Mouse (Mus musculus) heart, adult 2 months (tissue): ENCODE data around the gene Dennd2d. TPM values are rescaled to one million over a fixed set of nuclear protein-coding genes. Genes with fewer than 3 reads are reported as not detected.

Source experiments
- DNase-seq, 2 experiments: peaks; one replicate each; pipeline ENCODE4 v3.0.0; 2021
- H3K27ac ChIP-seq: fragments of 200-600 bp; 2 replicates; pipeline ENCODE4 v1.8.1; 2022
- H3K27me3 ChIP-seq: fragments of 200-500 bp; 2 replicates; pipeline ENCODE4 v1.6.1; 2012; ENCODE audit warnings: mild to moderate bottlenecking, low read length, inconsistent platforms, mixed read lengths; ENCODE audit not compliant: control insufficient read depth, insufficient read depth
- H3K36me3 ChIP-seq: fragments of 200-500 bp; 2 replicates; pipeline ENCODE4 v1.6.1; 2012; ENCODE audit warnings: low read length, inconsistent platforms; ENCODE audit not compliant: control insufficient read depth, insufficient read depth
- H3K4me1 ChIP-seq: fragments of 200-500 bp; 2 replicates; pipeline ENCODE4 v1.6.1; 2011; ENCODE audit warnings: low read length; ENCODE audit not compliant: control insufficient read depth, insufficient read depth
- H3K4me3 ChIP-seq: fragments of 200-600 bp; 2 replicates; pipeline ENCODE4 v1.8.1; 2022
- H3K79me2 ChIP-seq: fragments of 200-500 bp; replicated peaks from 2 replicates; pipeline ENCODE4 v1.6.1; 2012; ENCODE audit warnings: mild to moderate bottlenecking, inconsistent platforms, low read length, moderate library complexity, mixed read lengths; ENCODE audit not compliant: control insufficient read depth, insufficient read depth
- H3K9ac ChIP-seq: fragments of 200-500 bp; 2 replicates; pipeline ENCODE4 v1.6.1; 2012; ENCODE audit warnings: low read depth, mild to moderate bottlenecking, control low read depth, inconsistent platforms, low read length, mixed read lengths
- CTCF ChIP-seq: fragments of 200-600 bp; IDR thresholded peaks from 2 replicates; pipeline ENCODE4 v1.8.1; 2022; ENCODE audit warnings: antibody characterized with exemption, mild to moderate bottlenecking, moderate library complexity
- EP300 ChIP-seq: fragments of 200-500 bp; IDR thresholded peaks from 2 replicates; pipeline ENCODE4 v1.6.1; 2011; ENCODE audit warnings: low read depth, low read length, control low read depth; ENCODE audit not compliant: insufficient read depth
- POLR2A ChIP-seq: fragments of 200-500 bp; IDR thresholded peaks from 2 replicates; pipeline ENCODE4 v1.6.1; 2011; ENCODE audit warnings: mild to moderate bottlenecking, low read depth, low read length, control low read depth; ENCODE audit not compliant: insufficient read depth
- WGBS: fragments of 180-500 bp; shearing (Covaris S2); methylation state at CpG from one replicate; pipeline ENCODE4 v1.1.7; 2018; 5-methylcytosine and 5-hydroxymethylcytosine counted together
- intact Hi-C: fragments of 180-260 bp; cut with DNase I; formaldehyde crosslinking; loops from one replicate; pipeline ENCODE4 v1.15.1; 2025
- polyA plus RNA-seq: library from polyadenylated mRNA; depleted of rRNA; stranded (reverse); fragments of >200 nt; gene quantifications from 2 replicates; pipeline ENCODE4 v1.2.3, GENCODE M21; 2012
- total RNA-seq, 2 experiments: library from RNA; stranded (reverse); gene quantifications; 2 replicates each; pipeline ENCODE4 v1.2.3; 2021

Dennd2d gene
- total and polyA plus RNA-seq, 3 experiments = 0.45 to 1.9 (median 0.57) TPM

DNA sequence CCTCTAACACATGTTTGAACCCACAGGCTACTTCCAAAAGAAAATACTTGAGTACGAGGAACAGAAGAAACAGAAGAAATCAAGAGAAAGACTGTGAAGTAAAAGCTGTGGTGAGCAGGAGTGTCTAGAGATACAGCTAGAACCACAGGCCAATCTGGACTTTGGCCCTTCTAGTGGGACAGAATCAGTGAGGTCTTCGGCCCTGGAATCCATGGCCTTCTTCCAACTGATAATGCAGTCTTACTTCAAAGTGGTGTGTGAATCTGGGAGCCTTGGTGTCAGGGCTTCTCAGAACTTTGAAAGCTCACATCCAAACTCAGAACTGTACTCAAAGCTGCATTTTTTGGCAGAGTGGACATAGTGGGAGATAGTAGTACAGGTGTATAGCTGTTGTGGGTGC lies 18.3 kb downstream of the Dennd2d start:
- no peak for DNase-seq
- no peaks in the 10 kb centered on the region for H3K79me2 ChIP-seq
- 59% methylated on average over 2 of the region's 2 CpGs for WGBS
- H3K4me1 ChIP-seq = peaks cover 1% of the 10 kb centered on the region
- TF ChIP-seq EP300 (no peak), POLR2A (no peak), CTCF (no peak)
- H3K9ac ChIP-seq = no peak overlapping the region
- H3K4me3 ChIP-seq = no peak overlapping the region
- H3K27me3 ChIP-seq = no peaks in the 10 kb centered on the region
- peaks cover 16% of the 10 kb centered on the region for H3K36me3 ChIP-seq
- intact Hi-C loops = no loop called here
- H3K27ac ChIP-seq = no peak overlapping the region

DNA sequence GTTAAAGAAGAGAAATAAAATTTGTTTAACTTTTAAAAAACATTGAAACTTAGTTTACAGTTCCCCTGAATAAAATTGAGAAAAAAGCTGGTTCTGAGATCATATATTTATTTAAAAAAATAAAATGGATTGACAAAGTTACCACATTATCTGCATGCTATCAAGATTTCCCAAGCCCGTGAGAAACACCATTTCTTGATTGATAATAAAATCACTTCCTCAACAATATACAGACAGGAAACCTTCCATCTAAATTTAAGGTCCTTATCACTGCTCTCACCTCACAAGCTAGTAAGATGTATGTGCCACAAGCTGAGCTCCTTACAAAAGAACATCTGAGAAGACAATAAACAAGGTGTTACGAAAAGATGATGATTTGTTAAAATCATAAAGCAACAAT lies 20.7 kb downstream of the Dennd2d start:
- Histone ChIP-seq H3K27ac (no peak overlapping the region), H3K4me3 (no peak overlapping the region), H3K9ac (no peak overlapping the region), H3K27me3 (no peaks in the 10 kb centered on the region), H3K4me1 (no peaks in the 10 kb centered on the region; the same call in 1 of the 2 replicates), H3K36me3 (peaks cover 16% of the 10 kb centered on the region), H3K79me2 (no peaks in the 10 kb centered on the region)
- TF ChIP-seq POLR2A (no peak), CTCF (no peak), EP300 (no peak)
- 59% methylated on average over 2 of the region's 2 CpGs for WGBS
- DNase-seq = no peak
- intact Hi-C loops = no loop called here

DNA sequence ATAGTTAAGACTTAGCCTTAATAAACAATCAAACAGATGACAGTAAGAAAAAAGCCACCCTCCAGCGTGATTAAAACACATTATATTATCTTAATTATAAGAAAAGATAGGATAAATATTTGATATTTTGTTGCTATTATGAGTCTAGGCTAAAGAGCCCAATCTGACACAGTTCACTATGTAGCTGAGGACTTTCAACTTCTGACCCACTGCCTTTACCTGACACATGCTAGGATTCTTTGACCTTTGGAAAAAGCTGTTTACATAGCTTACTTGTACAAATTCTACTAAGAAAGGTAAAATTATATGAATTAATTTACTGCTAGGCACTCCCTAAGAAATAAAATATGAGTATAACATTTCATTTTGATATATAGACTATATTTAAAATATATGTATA lies 28.5 kb downstream of the Dennd2d start:
- DNase-seq = no peak
- intact Hi-C loops = no loop called here
- H3K36me3 ChIP-seq = no peaks in the 10 kb centered on the region
- no peaks in the 10 kb centered on the region for H3K4me1 ChIP-seq
- WGBS = 84% methylated on average over 1 of the region's 1 CpGs
- no peak for TF ChIP-seq POLR2A
- TF ChIP-seq CTCF = no peak
- no peak for TF ChIP-seq EP300
- H3K27me3 ChIP-seq = no peaks in the 10 kb centered on the region
- no peak overlapping the region for H3K27ac ChIP-seq
- H3K79me2 ChIP-seq = no peaks in the 10 kb centered on the region
- no peak overlapping the region for H3K9ac ChIP-seq
- H3K4me3 ChIP-seq = no peak overlapping the region

DNA sequence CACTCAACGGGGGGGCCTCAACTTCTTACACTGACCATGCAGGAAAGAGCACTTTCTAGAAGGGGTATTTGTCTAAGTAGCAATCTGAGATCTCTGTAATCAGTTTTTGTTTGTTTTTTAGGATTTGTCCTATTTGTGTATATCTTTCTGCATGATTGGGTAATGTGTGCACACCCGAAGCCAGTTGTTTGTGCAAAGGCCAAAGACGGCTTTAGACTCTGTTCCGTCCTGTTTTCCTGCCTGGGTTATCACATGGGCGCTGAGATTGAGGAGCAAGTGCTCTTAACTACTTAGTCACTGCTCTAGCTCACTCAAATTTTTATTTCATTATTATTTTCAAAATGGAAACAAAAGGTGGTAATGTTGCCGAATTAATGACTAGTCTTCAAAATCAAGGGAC lies 32.8 kb downstream of the Dennd2d start:
- no peak for TF ChIP-seq POLR2A
- TF ChIP-seq EP300 = no peak
- TF ChIP-seq CTCF = no peak
- intact Hi-C loops = no loop called here
- H3K4me3 ChIP-seq = no peak overlapping the region
- no peaks in the 10 kb centered on the region for H3K27me3 ChIP-seq
- WGBS = 72% methylated on average over 6 of the region's 6 CpGs
- H3K4me1 ChIP-seq = no peaks in the 10 kb centered on the region
- no peaks in the 10 kb centered on the region for H3K79me2 ChIP-seq
- H3K9ac ChIP-seq = no peak overlapping the region
- DNase-seq = no peak
- no peaks in the 10 kb centered on the region; the same call in 1 of the 2 replicates for H3K36me3 ChIP-seq
- no peak overlapping the region for H3K27ac ChIP-seq

DNA sequence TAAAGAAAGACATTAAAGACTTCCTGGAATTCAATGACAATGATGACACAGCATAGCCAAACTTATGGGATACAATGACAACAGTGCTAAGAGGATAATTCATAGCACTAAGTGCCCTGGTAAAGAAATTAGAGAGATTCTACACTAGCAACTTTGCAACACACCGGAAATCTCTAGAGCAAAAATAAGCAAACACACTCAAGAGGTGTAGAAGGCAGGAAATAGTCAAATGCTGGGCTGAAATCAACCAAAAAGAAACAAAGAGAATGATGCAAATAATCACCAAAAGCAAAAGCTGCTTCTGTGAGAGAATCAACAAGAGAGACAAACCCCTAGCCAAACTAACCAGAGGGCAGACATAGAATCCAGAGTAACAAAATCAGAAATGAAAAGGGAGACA lies 40.5 kb downstream of the Dennd2d start:
- Histone ChIP-seq H3K9ac (no peak overlapping the region), H3K79me2 (no peaks in the 10 kb centered on the region), H3K4me1 (no peaks in the 10 kb centered on the region), H3K4me3 (no peak overlapping the region), H3K27ac (no peak overlapping the region), H3K27me3 (no peaks in the 10 kb centered on the region), H3K36me3 (no peaks in the 10 kb centered on the region)
- WGBS = 84% methylated on average over 1 of the region's 1 CpGs
- intact Hi-C loops = no loop called here
- DNase-seq = no peak
- TF ChIP-seq CTCF = no peak

DNA sequence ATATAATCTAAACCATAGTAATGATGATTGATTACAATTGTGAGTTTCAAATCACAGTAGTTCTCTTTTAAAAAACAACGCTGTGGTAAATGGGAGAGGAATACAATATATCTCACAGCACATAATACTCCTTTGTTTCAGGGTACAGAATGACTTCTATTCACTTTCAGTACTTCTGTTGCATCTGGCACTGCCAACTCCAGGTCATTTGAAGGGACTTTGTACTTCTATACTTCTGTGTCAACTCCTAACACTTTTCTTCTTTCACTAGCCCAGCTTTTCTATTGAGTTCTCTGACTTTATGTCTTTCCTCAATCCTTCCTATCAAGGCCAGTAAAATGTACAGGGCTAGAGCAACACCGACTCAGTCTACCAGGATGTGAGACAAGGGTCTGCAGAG lies 44.2 kb downstream of the Dennd2d start:
- Histone ChIP-seq H3K9ac (no peak overlapping the region), H3K36me3 (no peaks in the 10 kb centered on the region), H3K4me3 (no peak overlapping the region), H3K27me3 (no peaks in the 10 kb centered on the region), H3K79me2 (no peaks in the 10 kb centered on the region), H3K27ac (no peak overlapping the region), H3K4me1 (no peaks in the 10 kb centered on the region)
- 92% methylated on average over 2 of the region's 2 CpGs for WGBS
- DNase-seq = no peak
- intact Hi-C loops = no loop called here
- TF ChIP-seq POLR2A (no peak), CTCF (no peak), EP300 (no peak)
